Mouse (Mus musculus) heart, postnatal 36 days (tissue): ENCODE data around the gene Stxbp4. TPM values are rescaled to one million over a fixed set of nuclear protein-coding genes. Genes with fewer than 3 reads are reported as not detected.

Experiments used
- DNase-seq, 2 experiments: peaks; one replicate each; pipeline ENCODE4 v3.0.0; 2021 to 2022
- intact Hi-C: fragments of 180-260 bp; cut with DNase I; formaldehyde crosslinking; loops from one replicate; pipeline ENCODE4 v1.15.1; 2025
- total RNA-seq, 2 experiments: library from RNA; stranded (reverse); gene quantifications; 2 replicates each; pipeline ENCODE4 v1.2.3; 2021

Stxbp4 gene
- total RNA-seq: 1 to 10 TPM; 5.0 to 5.3 TPM

GRCm38 (mm10) chr11:90637440-90638311 is at the start of gene Stxbp4, which contains the start of gene Cox11:
Gene Stxbp4, minus strand, starts transcription at chr11:90638084.
Gene Cox11, plus strand, starts transcription at chr11:90638173.
- intact Hi-C loops: no loop called here
- DNase-seq: peak; percentile 93

GRCm38 (mm10) chr11:90687040-90687439 is 49.2 kb upstream of the Stxbp4 start:
- intact Hi-C loops: no loop called here
- no peak for DNase-seq

GRCm38 (mm10) chr11:90686287-90687025 is 48.6 kb upstream of the Stxbp4 start:
- no peak for DNase-seq
- intact Hi-C loops: no loop called here

GRCm38 (mm10) chr11:90685196-90685595 is 47.3 kb upstream of the Stxbp4 start:
- DNase-seq: no peak
- intact Hi-C loops: no loop called here

DNA sequence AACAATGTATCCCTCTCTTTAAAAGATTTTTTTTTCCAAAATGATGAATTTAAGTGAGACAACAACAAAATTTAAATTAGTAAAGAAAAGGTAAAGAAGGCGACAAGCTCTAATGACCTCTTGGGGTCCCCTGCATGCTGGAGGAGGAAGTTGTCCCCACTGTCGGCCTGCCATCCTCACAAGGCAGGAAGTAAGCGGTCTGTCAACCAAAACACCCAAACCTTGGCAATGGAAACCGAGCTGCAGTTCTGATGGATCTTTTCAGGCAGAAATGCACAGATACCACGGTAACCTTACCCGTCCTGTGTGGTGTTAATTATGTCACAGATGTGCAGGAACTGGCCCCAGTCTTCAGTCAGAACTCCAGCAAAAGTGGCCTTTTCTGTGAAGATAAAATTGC is 46.9 kb upstream of the Stxbp4 start:
- no peak for DNase-seq
- intact Hi-C loops: no loop called here

DNA sequence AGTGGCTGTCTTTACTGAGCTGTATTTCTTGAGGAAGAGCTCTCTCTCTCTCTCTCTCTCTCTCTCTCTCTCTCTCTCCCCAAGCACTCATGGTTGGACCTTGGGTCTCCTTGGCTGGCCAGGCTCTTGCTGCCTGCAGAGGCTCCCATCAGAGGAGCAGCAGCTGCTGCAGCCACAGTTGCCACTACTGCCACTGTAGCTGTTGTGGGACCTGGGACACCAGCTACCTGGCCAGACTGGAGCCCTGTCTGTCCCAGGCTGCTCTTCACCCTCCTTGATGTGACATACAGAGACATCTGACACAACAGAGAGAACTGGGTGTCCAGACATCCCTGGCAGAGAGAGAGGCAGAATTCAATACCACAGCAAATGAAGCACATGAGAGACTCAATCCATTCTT is 43.3 kb upstream of the Stxbp4 start:
- intact Hi-C loops: no loop called here
- DNase-seq: no peak

GRCm38 (mm10) chr11:90678582-90678981 is 40.7 kb upstream of the Stxbp4 start:
- intact Hi-C loops: no loop called here
- DNase-seq: no peak

DNA sequence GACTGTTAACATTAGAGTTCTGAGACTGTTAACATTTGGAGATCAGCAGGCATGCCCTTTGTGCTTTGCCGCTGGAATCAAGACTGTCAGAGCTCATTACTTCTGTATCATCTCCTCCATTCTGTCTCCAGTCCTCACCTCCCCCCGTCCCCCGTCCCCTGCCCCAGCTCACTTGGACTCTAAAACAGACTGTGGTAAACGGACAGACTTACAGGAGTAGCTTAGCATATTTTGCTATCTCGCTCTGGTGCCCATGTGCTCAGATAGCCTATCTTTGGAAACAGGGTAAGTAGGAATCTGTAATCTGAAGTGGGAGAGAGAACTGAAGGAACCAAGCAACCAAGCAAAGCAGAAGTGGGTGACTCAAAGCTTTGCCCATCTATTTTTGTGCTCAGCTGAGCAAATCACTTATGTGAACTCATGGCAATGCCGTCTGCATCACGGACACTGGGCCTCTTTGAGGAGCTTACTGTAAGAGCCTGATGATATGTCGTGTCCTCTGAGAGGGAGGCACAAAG is 39.9 kb upstream of the Stxbp4 start:
- intact Hi-C loops: no loop called here

GRCm38 (mm10) chr11:90677027-90677426 is 39.1 kb upstream of the Stxbp4 start:
- intact Hi-C loops: no loop called here

More for the DNA sequence above, 39.9 kb upstream of the Stxbp4 start:
- DNase-seq: no peak

GRCm38 (mm10) chr11:90675479-90676110 is 37.7 kb upstream of the Stxbp4 start:
- intact Hi-C loops: no loop called here
- DNase-seq: no peak

More at GRCm38 (mm10) chr11:90677027-90677426, 39.1 kb upstream of the Stxbp4 start:
- no peak for DNase-seq

GRCm38 (mm10) chr11:90667325-90667724 is 29.4 kb upstream of the Stxbp4 start:
- no peak for DNase-seq

DNA sequence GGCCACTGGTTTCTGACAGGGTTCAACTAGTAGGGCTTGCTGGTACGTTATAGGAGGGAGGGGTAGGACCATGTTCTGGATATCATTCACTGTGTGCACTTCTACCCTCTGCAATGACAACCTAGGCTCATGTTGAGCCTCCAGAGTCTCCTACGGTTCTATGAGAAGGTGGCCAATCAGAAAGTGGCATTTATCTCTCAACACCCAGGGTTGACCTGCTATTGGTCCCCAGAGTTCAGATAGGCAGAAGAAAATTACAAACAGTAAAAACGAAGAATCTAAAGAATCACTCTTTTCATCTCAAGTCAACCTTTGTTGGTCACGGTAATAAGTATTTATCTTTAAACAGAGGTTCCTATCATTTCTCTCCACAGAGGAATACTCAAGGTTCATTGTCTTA is 29.0 kb upstream of the Stxbp4 start:
- no peak for DNase-seq
- intact Hi-C loops: no loop called here

More at GRCm38 (mm10) chr11:90667325-90667724, 29.4 kb upstream of the Stxbp4 start:
- intact Hi-C loops: no loop called here

GRCm38 (mm10) chr11:90666144-90666757 is 28.4 kb upstream of the Stxbp4 start:
- intact Hi-C loops: no loop called here
- DNase-seq: no peak

DNA sequence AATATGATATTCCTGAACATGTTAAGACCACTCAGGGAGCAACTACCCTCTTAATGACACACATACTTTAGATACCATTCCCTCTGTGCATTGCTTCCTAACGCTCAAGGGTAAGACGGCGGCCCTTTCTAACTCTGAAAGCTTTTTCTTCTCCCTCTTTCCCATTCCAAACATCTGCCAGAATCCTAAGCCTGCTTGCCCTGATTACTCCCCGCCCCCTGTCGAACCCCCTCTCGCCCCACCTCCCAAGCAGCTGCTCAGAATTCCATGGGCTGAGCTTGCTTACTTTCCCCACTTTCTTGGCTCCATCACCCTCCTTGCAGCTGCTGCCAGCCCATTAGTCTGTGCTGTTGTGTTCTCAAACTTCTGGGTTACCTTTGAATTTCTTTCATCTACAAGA is 27.3 kb upstream of the Stxbp4 start:
- intact Hi-C loops: no loop called here
- DNase-seq: no peak

DNA sequence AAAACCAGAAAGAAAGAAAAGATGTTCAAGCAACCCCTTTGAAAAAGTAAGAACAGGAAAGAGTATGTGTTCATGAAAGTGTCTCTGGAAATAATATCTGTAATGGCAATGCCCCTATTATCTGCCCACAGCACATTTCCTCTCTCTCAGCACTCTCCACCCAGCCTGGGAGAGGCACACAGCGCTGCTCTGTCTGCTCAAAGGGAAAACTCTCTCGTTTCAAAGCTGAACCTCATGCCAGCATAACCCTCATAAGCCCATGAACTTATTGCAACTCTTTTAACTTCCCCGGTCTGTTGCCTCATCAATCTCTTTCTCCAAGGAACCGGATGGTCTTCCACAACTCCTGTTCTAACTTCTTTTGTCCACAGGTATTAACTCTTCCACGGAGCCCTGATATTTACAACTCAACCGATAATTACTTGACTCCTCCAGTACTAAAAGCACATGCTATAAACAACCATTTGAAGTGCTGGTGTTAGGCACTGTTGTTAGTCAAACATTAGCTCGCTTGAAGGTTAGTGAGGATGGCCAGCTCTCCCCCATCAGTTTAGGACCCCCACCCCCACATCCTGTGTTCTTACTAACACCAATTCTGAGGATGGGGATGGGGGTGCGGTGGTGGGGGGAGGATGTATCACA is 26.6 kb upstream of the Stxbp4 start:
- DNase-seq: no peak
- intact Hi-C loops: no loop called here

GRCm38 (mm10) chr11:90663618-90664297 is 25.9 kb upstream of the Stxbp4 start:
- no peak for DNase-seq
- intact Hi-C loops: no loop called here

DNA sequence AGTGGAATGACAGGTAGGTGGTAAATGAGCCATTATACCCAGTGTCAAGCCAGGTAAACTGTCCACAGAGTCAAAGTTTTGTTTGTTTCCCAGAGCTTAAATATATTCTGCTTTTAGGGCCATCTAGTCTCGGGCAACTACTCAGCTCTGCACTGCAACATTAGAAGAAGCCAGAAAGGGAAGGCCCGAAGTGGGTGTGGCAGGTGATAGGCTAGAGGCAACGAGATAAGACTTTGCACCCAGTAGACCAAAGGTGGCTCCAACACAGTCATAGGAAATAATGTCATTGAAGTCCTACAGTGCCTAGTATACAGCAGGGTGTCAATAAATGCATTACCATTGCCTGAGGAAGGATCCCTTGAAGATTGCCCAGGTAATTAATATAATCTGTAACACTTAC is 25.2 kb upstream of the Stxbp4 start:
- intact Hi-C loops: no loop called here
- DNase-seq: no peak

DNA sequence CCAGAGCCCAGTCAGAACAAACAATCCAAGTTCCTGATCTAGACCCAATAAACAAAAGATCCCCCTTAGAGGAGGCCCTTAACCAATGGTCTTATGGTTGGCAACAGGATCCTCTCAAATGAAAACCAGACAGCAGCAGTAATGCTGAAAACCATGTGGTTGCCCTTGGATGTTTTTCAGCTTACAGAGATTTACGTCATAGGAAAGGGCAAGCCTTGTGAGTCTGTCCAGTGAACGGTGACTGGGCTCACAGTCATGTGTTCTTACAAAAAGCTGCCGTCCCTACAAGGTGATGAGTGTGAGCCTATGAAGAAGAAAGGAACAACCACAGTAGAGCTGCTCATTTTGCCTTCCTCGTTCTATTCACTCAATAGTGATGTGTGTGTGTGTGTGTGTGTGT is 22.8 kb upstream of the Stxbp4 start:
- DNase-seq: no peak
- intact Hi-C loops: no loop called here

DNA sequence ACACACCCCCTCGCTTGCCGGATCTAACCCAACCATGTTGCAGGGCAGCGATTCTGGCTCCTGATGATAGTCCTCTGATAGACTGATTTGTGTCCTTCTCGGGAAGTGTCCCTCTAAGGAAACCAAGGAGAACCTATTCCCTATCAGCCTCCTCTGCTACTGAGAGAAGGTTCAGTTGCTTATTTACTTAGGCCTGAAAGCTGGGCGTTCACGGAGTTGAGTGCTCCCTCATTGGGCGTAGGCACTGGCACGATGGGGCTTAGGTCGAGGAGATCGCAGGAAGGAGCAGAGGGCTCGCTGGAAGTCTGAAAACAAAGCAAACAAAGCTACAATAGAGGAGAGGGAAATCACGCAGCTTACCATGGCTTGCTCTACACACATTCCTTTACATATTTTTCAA is 19.6 kb upstream of the Stxbp4 start:
- DNase-seq: no peak
- intact Hi-C loops: no loop called here

DNA sequence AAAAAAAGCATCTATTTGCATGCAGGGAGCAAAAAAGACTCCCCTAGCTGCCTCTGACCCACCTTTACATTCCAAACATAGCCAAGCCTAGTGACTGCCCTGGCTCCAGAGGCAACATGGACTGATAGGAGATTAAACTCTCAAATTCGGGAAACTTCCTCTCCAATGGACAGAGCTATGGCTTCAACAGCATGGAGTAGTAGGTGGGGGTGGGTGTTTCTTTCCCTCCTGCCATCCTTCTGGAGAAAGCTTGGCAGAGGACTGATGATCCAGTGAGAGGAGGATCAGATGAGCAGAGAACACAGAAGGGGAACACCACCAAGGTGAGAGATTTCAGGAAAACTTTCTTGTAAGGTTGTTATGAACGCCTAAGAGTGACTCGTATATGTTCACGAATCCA is 14.7 kb upstream of the Stxbp4 start:
- DNase-seq: no peak
- intact Hi-C loops: no loop called here
